Mouse (Mus musculus) brown adipose tissue, adult 24 weeks (tissue): Measurements from ENCODE around the gene Gm17349. TPM values are rescaled to one million over a fixed set of nuclear protein-coding genes. Genes with fewer than 3 reads are reported as not detected.
"Not testable (repeated sequence)": the region's sequence is repeated elsewhere in the genome, so short reads cannot be mapped to it uniquely, and the experiment has no call there.

Experiments
- H3K27ac ChIP-seq: fragments of 200-500 bp; replicated peaks from 2 replicates; pipeline ENCODE4 v1.5.1; 2012; ENCODE audit warnings: low read depth, mild to moderate bottlenecking, low read length
- H3K4me1 ChIP-seq: fragments of 200-500 bp; 2 replicates; pipeline ENCODE4 v1.6.1; 2012; ENCODE audit warnings: low read length, mixed read lengths; ENCODE audit not compliant: control insufficient read depth, insufficient read depth, insufficient read length
- H3K4me3 ChIP-seq: fragments of 200-500 bp; 2 replicates; pipeline ENCODE4 v1.5.1; 2012; ENCODE audit warnings: low read depth, mild to moderate bottlenecking, low read length, moderate library complexity; ENCODE audit not compliant: insufficient read depth
- polyA plus RNA-seq: library from polyadenylated mRNA; stranded (reverse); fragments of >200 nt; gene quantifications from 2 replicates; pipeline ENCODE4 v1.2.4, GENCODE M21; 2012; ENCODE audit not compliant: missing spikeins, insufficient read depth, insufficient read length

The Gm17349 gene
- not detected in 2 replicates for polyA plus RNA-seq

- peaks cover 11% of the 10 kb centered on the region; the same call in 1 of the 2 replicates for H3K4me1 ChIP-seq
- H3K27ac ChIP-seq: peak within 1 kb of the TSS; percentile 28; the same call in 1 of the 2 replicates
- H3K4me3 ChIP-seq: peak within 1 kb of the TSS; percentile 14
Observed at GRCm38 (mm10) chr15:99705440-99706048, at the start of gene Gm17349. Gene Gm17349 (minus strand): TSS chr15:99705490.

GRCm38 (mm10) chr15:99754204-99754603, 48.9 kb upstream of the Gm17349 start:
- no peak overlapping the region for H3K4me3 ChIP-seq
- no peaks in the 10 kb centered on the region for H3K4me1 ChIP-seq
- H3K27ac ChIP-seq: no peak overlapping the region

GRCm38 (mm10) chr15:99740229-99740628, 34.9 kb upstream of the Gm17349 start:
- Histone ChIP-seq H3K27ac (no peak overlapping the region), H3K4me1 (no peaks in the 10 kb centered on the region), H3K4me3 (no peak overlapping the region)

GRCm38 (mm10) chr15:99736675-99737074, 31.4 kb upstream of the Gm17349 start:
- no peaks in the 10 kb centered on the region for H3K4me1 ChIP-seq
- H3K4me3 ChIP-seq: no peak overlapping the region
- H3K27ac ChIP-seq: no peak overlapping the region

- Histone ChIP-seq H3K27ac (no peak overlapping the region), H3K4me3 (no peak overlapping the region), H3K4me1 (no peaks in the 10 kb centered on the region)
Observed at GRCm38 (mm10) chr15:99735631-99736030, 30.3 kb upstream of the Gm17349 start.

- H3K4me1 ChIP-seq: no peaks in the 10 kb centered on the region
- no peak overlapping the region for H3K27ac ChIP-seq
- H3K4me3 ChIP-seq: no peak overlapping the region
Observed at GRCm38 (mm10) chr15:99733186-99733585, 27.9 kb upstream of the Gm17349 start.

- Histone ChIP-seq H3K4me1 (no peaks in the 10 kb centered on the region), H3K4me3 (no peak overlapping the region), H3K27ac (no peak overlapping the region)
Observed at GRCm38 (mm10) chr15:99731678-99732077, 26.4 kb upstream of the Gm17349 start.

GRCm38 (mm10) chr15:99731167-99731566, 25.9 kb upstream of the Gm17349 start:
- no peak overlapping the region for H3K4me3 ChIP-seq
- H3K4me1 ChIP-seq: no peaks in the 10 kb centered on the region
- no peak overlapping the region for H3K27ac ChIP-seq

GRCm38 (mm10) chr15:99729056-99729783, 23.9 kb upstream of the Gm17349 start:
- Histone ChIP-seq H3K4me1 (peaks cover 1% of the 10 kb centered on the region; the same call in 1 of the 2 replicates), H3K27ac (no peak overlapping the region), H3K4me3 (no peak overlapping the region)

- no peak overlapping the region for H3K27ac ChIP-seq
- peaks cover 6% of the 10 kb centered on the region; the same call in 1 of the 2 replicates for H3K4me1 ChIP-seq
- H3K4me3 ChIP-seq: no peak overlapping the region
Observed at GRCm38 (mm10) chr15:99728211-99728610, 22.9 kb upstream of the Gm17349 start.

- H3K4me3 ChIP-seq: no peak overlapping the region
- no peak overlapping the region for H3K27ac ChIP-seq
- H3K4me1 ChIP-seq: peaks cover 7% of the 10 kb centered on the region; the same call in 1 of the 2 replicates
Observed at GRCm38 (mm10) chr15:99727525-99727924, 22.2 kb upstream of the Gm17349 start.

- not testable (repeated sequence) for H3K27ac ChIP-seq, H3K4me1 ChIP-seq, H3K4me3 ChIP-seq
Observed at GRCm38 (mm10) chr15:99727039-99727438, 21.7 kb upstream of the Gm17349 start.

- H3K4me1 ChIP-seq: peaks cover 7% of the 10 kb centered on the region; the same call in 1 of the 2 replicates
- H3K27ac ChIP-seq: peak overlapping the region; percentile 94
- peak overlapping the region; percentile 63 for H3K4me3 ChIP-seq
Observed at GRCm38 (mm10) chr15:99726549-99726948, 21.3 kb upstream of the Gm17349 start.

GRCm38 (mm10) chr15:99725341-99726155, 20.3 kb upstream of the Gm17349 start, which contains the start of gene Cox14:
Gene Cox14 (plus strand): TSS chr15:99725618.
- Histone ChIP-seq H3K27ac (peak within 1 kb of the TSS; percentile 94), H3K4me3 (peak within 1 kb of the TSS; percentile 63), H3K4me1 (peaks cover 7% of the 10 kb centered on the region; the same call in 1 of the 2 replicates)
